Comparison of ENCODE assay signal across 11 mouse cellular contexts in genomic region chr16:44671551-44672421, GRCm38 (mm10). TPM values are rescaled to one million over a fixed set of nuclear protein-coding genes. Genes with fewer than 3 reads are reported as not detected.
A peak's percentile ranks its signal among the peaks of the same experiment; 100 is the strongest.
DNase-seq lines count a peak whose midpoint lies in the region; ATAC-seq and TF ChIP-seq lines count a peak whose summit lies in the region.
"Had no signal": no experiment of that assay in that cellular context is flagged by ENCODE, and none has a peak within 500 bp of the region (broad histone marks: within the 10 kb centered on the region; RNA-seq: fewer than 3 reads in every experiment).

No protein-coding gene starts in this region.

- ATAC-seq in hindbrain, embryonic 12.5 days (ENCODE audit: low FRiP score): peak; percentile 94
- peak; percentile 97 for ATAC-seq in midbrain, embryonic 12.5 days (ENCODE audit: low FRiP score, low read depth)
- ATAC-seq in megakaryocyte-erythroid progenitor cell, adult 5-6 weeks (replicated peaks; ENCODE audit: low FRiP score, low TSS enrichment, poor library complexity, severe bottlenecking): no peak

- no peak for TF ChIP-seq EP300 in heart, adult 2 months (IDR thresholded peaks at IDR 0.05; ENCODE audit: insufficient read depth, low read depth, low read length)

- H3K79me2 ChIP-seq in heart, adult 2 months (replicated peaks; ENCODE audit: control insufficient read depth, insufficient read depth, low read length): no peaks in the 10 kb centered on the region

- no peak for TF ChIP-seq POLR2A in heart, adult 2 months (IDR thresholded peaks at IDR 0.05; ENCODE audit: insufficient read depth, low read depth, low read length)
- no peak for TF ChIP-seq POLR2A in cortical plate, adult 2 months (IDR thresholded peaks at IDR 0.05; ENCODE audit: extremely low read depth, insufficient read depth, low read length)

- no peak for DNase-seq in heart, adult 2 months
- no peak for DNase-seq in heart, postnatal 25 days (ENCODE audit: low spot score)
- DNase-seq in cerebellum, postnatal 25 days: no peak
- no peak for DNase-seq in right cerebral cortex, adult 2 months (ENCODE audit: low spot score in 2 of 2)
- DNase-seq: B cell, adult 2 months; gastrocnemius, postnatal 36 days had no signal

- peaks cover 1% of the 10 kb centered on the region; the same call in 1 of the 2 replicates for H3K4me1 ChIP-seq in heart, adult 2 months (ENCODE audit: control insufficient read depth, insufficient read depth, low read length)
- no peaks in the 10 kb centered on the region for H3K4me1 ChIP-seq in cortical plate, adult 2 months (ENCODE audit: control insufficient read depth, insufficient read depth, low read length)
- peaks cover 34% of the 10 kb centered on the region for H3K4me1 ChIP-seq in hindbrain, embryonic 12.5 days
- peaks cover 40% of the 10 kb centered on the region for H3K4me1 ChIP-seq in midbrain, embryonic 12.5 days

- no peak for TF ChIP-seq CTCF in heart, adult 2 months (IDR thresholded peaks at IDR 0.05)
- no peak for TF ChIP-seq CTCF in cortical plate, adult 2 months (IDR thresholded peaks at IDR 0.05; ENCODE audit: extremely low read depth, insufficient read depth, low read length)

- H3K36me3 ChIP-seq in heart, adult 2 months (ENCODE audit: control insufficient read depth, insufficient read depth, low read length): no peaks in the 10 kb centered on the region
- H3K36me3 ChIP-seq in hindbrain, embryonic 12.5 days: no peaks in the 10 kb centered on the region
- no peaks in the 10 kb centered on the region for H3K36me3 ChIP-seq in midbrain, embryonic 12.5 days

- H3K27ac ChIP-seq in heart, adult 2 months: no peak overlapping the region
- peak overlapping the region; percentile 75; the same call in 1 of the 2 replicates for H3K27ac ChIP-seq in cortical plate, adult 2 months (ENCODE audit: insufficient read depth, low read length)
- peak overlapping the region; percentile 85 for H3K27ac ChIP-seq in hindbrain, embryonic 12.5 days
- H3K27ac ChIP-seq in midbrain, embryonic 12.5 days (replicated peaks): peak overlapping the region; percentile 88

- intact Hi-C loops in heart, adult 2 months (cut with DNase I): loop anchor here (10.0 kb wide), 1 partner anchor 1133 kb away; no protein-coding TSS in a partner anchor
- intact Hi-C loops in heart, postnatal 25 days (cut with DNase I): no loop called here

- peak overlapping the region; percentile 33; the same call in 1 of the 2 replicates for H3K4me3 ChIP-seq in heart, adult 2 months
- no peak overlapping the region for H3K4me3 ChIP-seq in cortical plate, adult 2 months (ENCODE audit: insufficient read depth, low read length)
- no peak overlapping the region for H3K4me3 ChIP-seq in hindbrain, embryonic 12.5 days
- H3K4me3 ChIP-seq in midbrain, embryonic 12.5 days: no peak overlapping the region; the same call in 1 of the 2 replicates
- H3K4me3 ChIP-seq: myocyte had no signal

- H3K4me2 ChIP-seq in hindbrain, embryonic 12.5 days (replicated peaks): peak overlapping the region; percentile 42
- peak overlapping the region; percentile 40 for H3K4me2 ChIP-seq in midbrain, embryonic 12.5 days (replicated peaks)

- H3K9ac ChIP-seq in heart, adult 2 months (ENCODE audit: low read depth, low read length): no peak overlapping the region
- H3K9ac ChIP-seq in hindbrain, embryonic 12.5 days: peak overlapping the region; percentile 35; the same call in 1 of the 2 replicates
- peak overlapping the region; percentile 43; the same call in 1 of the 2 replicates for H3K9ac ChIP-seq in midbrain, embryonic 12.5 days (replicated peaks)

- H3K27me3 ChIP-seq in heart, adult 2 months (ENCODE audit: control insufficient read depth, insufficient read depth, low read length): no peaks in the 10 kb centered on the region
- no peaks in the 10 kb centered on the region for H3K27me3 ChIP-seq in hindbrain, embryonic 12.5 days
- H3K27me3 ChIP-seq in midbrain, embryonic 12.5 days: no peaks in the 10 kb centered on the region

- WGBS in heart, adult 2 months: 65% methylated on average over 22 of the region's 22 CpGs
- 7% methylated on average over 22 of the region's 22 CpGs for WGBS in hindbrain, embryonic 12.5 days
- 3% methylated on average over 22 of the region's 22 CpGs for WGBS in midbrain, embryonic 12.5 days

- no peaks in the 10 kb centered on the region for H3K9me3 ChIP-seq in hindbrain, embryonic 12.5 days (replicated peaks)
- no peaks in the 10 kb centered on the region for H3K9me3 ChIP-seq in midbrain, embryonic 12.5 days

RNA-seq across cellular contexts. Expression of gene Nepro, which starts 52.3 kb away (rescaled TPM):
- total RNA-seq in heart, adult 2 months (2021): 1 to 10 TPM; 4.0 to 4.9 TPM
- polyA plus RNA-seq in heart, adult 2 months (2012; rRNA removed): 1.3 and 2.9 TPM in 2 replicates
- total RNA-seq in heart, postnatal 25 days (2021): 1 to 10 TPM; 3.5 to 4.2 TPM
- polyA plus RNA-seq in cortical plate, adult 2 months (2012; rRNA removed): 3.4 and 3.5 TPM in 2 replicates
- polyA plus RNA-seq in hindbrain, embryonic 12.5 days (2016; fragmentation: Nextera tagmentation; extraction: Ambion mirVana): 9.4 and 9.9 TPM in 2 replicates
- polyA plus RNA-seq in midbrain, embryonic 12.5 days (2016; fragmentation: Nextera tagmentation; extraction: Ambion mirVana): 9.5 and 9.9 TPM in 2 replicates
- 13.4 and 16.9 TPM in 2 replicates for total RNA-seq in megakaryocyte-erythroid progenitor cell, adult 5-6 weeks (2014; fragmentation: Nextera tagmentation)
- total RNA-seq in megakaryocyte-erythroid progenitor cell, adult 5-6 weeks (2017): 19.5 and 22.0 TPM in 2 replicates
